Mouse (Mus musculus) cortical plate, adult 2 months (tissue): ENCODE measurements around the gene Slco3a1.

Experiments used
- CTCF ChIP-seq: fragments of 200-500 bp; IDR thresholded peaks from 2 replicates; pipeline ENCODE4 v1.5.1; 2011; ENCODE audit warnings: mild to moderate bottlenecking, control low read depth, low read length; ENCODE audit not compliant: insufficient read depth; ENCODE audit errors: extremely low read depth
- POLR2A ChIP-seq: fragments of 200-500 bp; IDR thresholded peaks from 2 replicates; pipeline ENCODE4 v1.6.1; 2011; ENCODE audit warnings: mild to moderate bottlenecking, low read length, control low read depth; ENCODE audit not compliant: insufficient read depth; ENCODE audit errors: extremely low read depth

DNA sequence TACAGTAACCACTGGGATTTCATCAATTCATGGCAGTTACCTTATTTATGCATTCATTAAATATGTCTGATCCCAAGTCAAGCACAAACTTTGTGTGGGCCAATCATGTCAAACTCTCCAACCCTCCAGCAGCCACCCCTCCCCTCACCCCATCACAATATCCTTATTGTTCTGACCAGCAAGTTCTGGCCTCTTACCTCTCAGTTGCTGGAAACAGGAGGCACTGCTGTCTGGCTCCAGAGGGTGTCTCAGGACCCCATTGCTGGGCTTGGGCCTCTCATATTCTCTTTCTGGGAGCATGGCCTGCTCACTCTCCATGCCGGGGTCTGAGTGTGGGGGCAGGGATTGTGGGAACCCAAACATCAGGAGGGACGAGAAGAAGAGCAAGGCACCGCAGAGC, 208.1 kb downstream of the Slco3a1 start:
- TF ChIP-seq POLR2A (no peak), CTCF (no peak)
